Mouse (Mus musculus) neutrophil, adult 5-6 weeks (primary cell): ENCODE results near the gene Smc3. TPM values are rescaled to one million over a fixed set of nuclear protein-coding genes. Genes with fewer than 3 reads are reported as not detected.

Experiments
- ATAC-seq: fragments of 151-379, 151-347 bp; 2 replicates; pipeline ENCODE4 v1.8.0; 2017; ENCODE audit warnings: mild to moderate bottlenecking, moderate TSS enrichment; ENCODE audit not compliant: insufficient number of reproducible peaks, poor library complexity, low FRiP score, severe bottlenecking; ENCODE audit errors: extremely low read depth
- total RNA-seq: library from RNA; stranded (forward); fragments of 200-1000 nt; gene quantifications from 2 replicates; pipeline ENCODE4 v1.2.3, GENCODE M21; 2017

The Smc3 gene
- 105 and 114 TPM in 2 replicates for total RNA-seq

- ATAC-seq, result peak; percentile 95
These were observed at the start of gene Smc3 for GRCm38 (mm10) chr19:53599757-53600539. Gene Smc3 (plus strand): TSS chr19:53600398.

GRCm38 (mm10) chr19:53550972-53551371, 49.2 kb upstream of the Smc3 start:
- ATAC-seq, result no peak

GRCm38 (mm10) chr19:53552216-53552786, 47.9 kb upstream of the Smc3 start:
- no peak for ATAC-seq

GRCm38 (mm10) chr19:53552795-53553194, 47.4 kb upstream of the Smc3 start:
- no peak for ATAC-seq

- ATAC-seq, result no peak
These were observed 45.8 kb upstream of the Smc3 start for GRCm38 (mm10) chr19:53554402-53554801.

GRCm38 (mm10) chr19:53554981-53555616, 45.1 kb upstream of the Smc3 start:
- ATAC-seq, result no peak

GRCm38 (mm10) chr19:53556841-53557240, 43.4 kb upstream of the Smc3 start:
- ATAC-seq, result no peak

GRCm38 (mm10) chr19:53557267-53557936, 42.8 kb upstream of the Smc3 start:
- no peak for ATAC-seq

GRCm38 (mm10) chr19:53560436-53560835, 39.8 kb upstream of the Smc3 start:
- no peak for ATAC-seq

GRCm38 (mm10) chr19:53564174-53564573, 36.0 kb upstream of the Smc3 start:
- ATAC-seq, result 0 out of 2 replicates have a peak, but pooled peaks have one; percentile 6

- no peak for ATAC-seq
These were observed 34.5 kb upstream of the Smc3 start for GRCm38 (mm10) chr19:53565565-53566277.

GRCm38 (mm10) chr19:53567864-53568263, 32.3 kb upstream of the Smc3 start:
- no peak for ATAC-seq

- no peak for ATAC-seq
These were observed 31.6 kb upstream of the Smc3 start for GRCm38 (mm10) chr19:53568553-53568952.

GRCm38 (mm10) chr19:53571056-53571455, 29.1 kb upstream of the Smc3 start:
- no peak for ATAC-seq

- peak; percentile 46; the same call in 1 of the 2 replicates for ATAC-seq
These were observed 28.4 kb upstream of the Smc3 start for GRCm38 (mm10) chr19:53571501-53572428.

- ATAC-seq, result no peak
These were observed 27.6 kb upstream of the Smc3 start for GRCm38 (mm10) chr19:53572607-53573006.

- ATAC-seq, result no peak
These were observed 27.0 kb upstream of the Smc3 start for GRCm38 (mm10) chr19:53573151-53573550.

- ATAC-seq, result no peak
These were observed 26.1 kb upstream of the Smc3 start for GRCm38 (mm10) chr19:53574131-53574530.
